Comparison of ENCODE assay signal across 15 mouse cellular contexts in the genomic region with DNA sequence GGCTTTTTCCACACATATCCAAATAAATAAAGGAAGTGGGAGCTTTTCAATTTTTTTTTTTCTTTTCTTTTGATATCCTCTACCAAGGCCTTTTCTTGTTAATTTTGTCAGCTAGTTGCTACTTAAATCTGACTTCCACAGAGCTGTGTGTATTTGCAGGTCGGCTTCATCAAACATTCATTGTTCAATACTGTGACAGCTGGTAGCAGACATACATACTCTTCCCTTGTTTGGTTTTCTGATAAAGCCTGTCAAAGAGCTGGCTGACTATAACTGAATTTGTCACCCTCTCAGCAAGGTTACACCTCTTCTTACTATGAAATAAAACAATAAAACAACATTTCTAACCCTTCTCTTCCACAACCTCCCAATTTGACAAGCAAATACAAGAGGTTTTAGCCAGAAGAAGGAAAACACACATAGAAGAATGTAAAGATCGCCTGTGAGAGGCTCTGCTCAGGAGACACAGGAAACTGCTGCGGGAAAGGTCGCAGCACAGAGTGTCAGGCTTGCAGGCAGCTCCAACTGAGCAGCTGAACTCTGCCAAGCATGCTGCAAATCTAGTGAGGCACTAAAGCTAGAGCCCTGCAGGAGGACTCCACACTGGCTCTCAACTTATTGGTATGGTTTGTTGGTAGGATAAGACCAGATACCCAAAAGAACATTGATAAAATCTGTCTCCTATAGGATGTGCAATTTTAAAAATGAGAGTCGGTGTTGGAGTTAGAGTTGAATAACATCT.
DNase-seq lines count a peak whose midpoint lies in the region; ATAC-seq and TF ChIP-seq lines count a peak whose summit lies in the region.
"Had no signal": no experiment of that assay in that cellular context is flagged by ENCODE, and none has a peak within 500 bp of the region (broad histone marks: within the 10 kb centered on the region; RNA-seq: fewer than 3 reads in every experiment).

No protein-coding gene starts in this region.

- no peaks in the 10 kb centered on the region for H3K27me3 ChIP-seq in forebrain, embryonic 14.5 days (replicated peaks; ENCODE audit: control insufficient read depth, insufficient read depth, low read length)
- no peaks in the 10 kb centered on the region for H3K27me3 ChIP-seq in forebrain, embryonic 11.5 days (ENCODE audit: control insufficient read depth, insufficient read depth, low read length)
- H3K27me3 ChIP-seq in midbrain, embryonic 10.5 days (ENCODE audit: low read depth, poor library complexity, severe bottlenecking) = peaks cover 62% of the 10 kb centered on the region

- no peak overlapping the region for H3K4me3 ChIP-seq in forebrain, embryonic 14.5 days (ENCODE audit: low read depth, low read length)
- no peak overlapping the region for H3K4me3 ChIP-seq in forebrain, embryonic 11.5 days (ENCODE audit: low read depth, low read length)
- no peak overlapping the region for H3K4me3 ChIP-seq in midbrain, embryonic 10.5 days
- no peak overlapping the region for H3K4me3 ChIP-seq in left cerebral cortex, adult 2 months
- H3K4me3 ChIP-seq: heart, embryonic 10.5 days; kidney, embryonic 15.5 days had no signal

- intact Hi-C loops in left cerebral cortex, adult 2 months (cut with DNase I) = no loop called here

- peaks cover 8% of the 10 kb centered on the region; the same call in 1 of the 2 replicates for H3K4me1 ChIP-seq in forebrain, embryonic 14.5 days (ENCODE audit: control insufficient read depth, insufficient read depth, low read length)
- peaks cover 2% of the 10 kb centered on the region; the same call in 1 of the 2 replicates for H3K4me1 ChIP-seq in forebrain, embryonic 11.5 days (replicated peaks; ENCODE audit: control insufficient read depth, insufficient read depth, low read length)
- peaks cover 31% of the 10 kb centered on the region for H3K4me1 ChIP-seq in midbrain, embryonic 10.5 days

- 23% methylated on average over 5 of the region's 5 CpGs for WGBS in forebrain, embryonic 14.5 days
- 24% methylated on average over 5 of the region's 5 CpGs for WGBS in forebrain, embryonic 11.5 days
- WGBS in midbrain, embryonic 10.5 days = 25% methylated on average over 5 of the region's 5 CpGs

- H3K9ac ChIP-seq in forebrain, embryonic 14.5 days (ENCODE audit: low read length) = no peak overlapping the region
- no peak overlapping the region for H3K9ac ChIP-seq in forebrain, embryonic 11.5 days (ENCODE audit: low read length)
- H3K9ac ChIP-seq: kidney, embryonic 15.5 days had no signal

- H3K4me2 ChIP-seq in forebrain, embryonic 14.5 days (ENCODE audit: low read length) = no peak overlapping the region
- no peak overlapping the region for H3K4me2 ChIP-seq in forebrain, embryonic 11.5 days (ENCODE audit: low read depth, low read length, severe bottlenecking)
- H3K4me2 ChIP-seq: kidney, embryonic 15.5 days had no signal

- no peak for ATAC-seq in forebrain, embryonic 14.5 days
- ATAC-seq in forebrain, embryonic 11.5 days (replicated peaks; ENCODE audit: low FRiP score) = no peak
- ATAC-seq: activated CD4-positive, CD25-positive, alpha-beta regulatory T cell, adult 4 months had no signal

- TF ChIP-seq CTCF in left cerebral cortex, adult 2 months (IDR thresholded peaks at IDR 0.05) = no peak

- no peaks in the 10 kb centered on the region for H3K9me3 ChIP-seq in forebrain, embryonic 14.5 days (replicated peaks; ENCODE audit: control insufficient read depth, low read length)
- H3K9me3 ChIP-seq in forebrain, embryonic 11.5 days (ENCODE audit: control insufficient read depth, low read length) = no peaks in the 10 kb centered on the region
- H3K9me3 ChIP-seq in midbrain, embryonic 10.5 days (replicated peaks) = no peaks in the 10 kb centered on the region
- H3K9me3 ChIP-seq: heart, embryonic 10.5 days; kidney, embryonic 15.5 days had no signal

- no peaks in the 10 kb centered on the region for H3K36me3 ChIP-seq in forebrain, embryonic 14.5 days (ENCODE audit: control insufficient read depth, insufficient read depth, low read length)
- no peaks in the 10 kb centered on the region for H3K36me3 ChIP-seq in forebrain, embryonic 11.5 days (ENCODE audit: control insufficient read depth, insufficient read depth, low read length)
- H3K36me3 ChIP-seq in midbrain, embryonic 10.5 days = no peaks in the 10 kb centered on the region
- H3K36me3 ChIP-seq: heart, embryonic 10.5 days; kidney, embryonic 15.5 days had no signal

- DNase-seq in forebrain, embryonic 14.5 days (ENCODE audit: low spot score) = peak; percentile 35
- DNase-seq in forebrain, embryonic 11.5 days (ENCODE audit: low spot score) = no peak
- DNase-seq in thymus, postnatal 4 days = peak; percentile 10
- DNase-seq in thymus, postnatal 14 days = no peak
- peak; percentile 43 for DNase-seq in midbrain, embryonic 10.5 days (ENCODE audit: low spot score)
- no peak for DNase-seq in layer of hippocampus, postnatal 14 days (ENCODE audit: low spot score in 2 of 2)
- DNase-seq in left cerebral cortex, adult 2 months (ENCODE audit: extremely low spot score in 1 of 2, low spot score in 2 of 2) = no peak
- no peak for DNase-seq in lung, adult 18-20 months
- DNase-seq: cerebellum, adult 2 months; gastrocnemius, postnatal 10 days; lung, postnatal 36 days; right cerebral cortex, postnatal 25 days had no signal

- peak overlapping the region; percentile 23; the same call in 1 of the 2 replicates for H3K27ac ChIP-seq in forebrain, embryonic 14.5 days (ENCODE audit: low read depth, low read length)
- no peak overlapping the region for H3K27ac ChIP-seq in forebrain, embryonic 11.5 days (ENCODE audit: low read depth, low read length)
- H3K27ac ChIP-seq in midbrain, embryonic 10.5 days (replicated peaks) = peak overlapping the region; percentile 33; the same call in 1 of the 2 replicates
- no peak overlapping the region for H3K27ac ChIP-seq in left cerebral cortex, adult 2 months
- H3K27ac ChIP-seq: heart, embryonic 10.5 days; kidney, embryonic 15.5 days had no signal

Comparison
In these comparisons a context has a peak if more than half of its experiments do, and no peak if none do; other contexts are left out.
1. DNase-seq: peak in forebrain, embryonic 14.5 days (single experiment), thymus, postnatal 4 days (single experiment) and midbrain, embryonic 10.5 days (single experiment); none in forebrain, embryonic 11.5 days (single experiment), thymus, postnatal 14 days (single experiment), layer of hippocampus, postnatal 14 days (0 of 2), left cerebral cortex, adult 2 months (0 of 2) and lung, adult 18-20 months (0 of 2).
2. H3K27ac ChIP-seq: peak in forebrain, embryonic 14.5 days (single experiment) and midbrain, embryonic 10.5 days (single experiment); none in forebrain, embryonic 11.5 days (single experiment) and left cerebral cortex, adult 2 months (single experiment).